Mouse (Mus musculus) ES-E14 (cell line): ENCODE results near the gene Myrfl.

Source experiments
- CHD2 ChIP-seq: IDR thresholded peaks from 2 replicates; pipeline ENCODE4 v1.6.1; 2014; ENCODE audit warnings: mild to moderate bottlenecking, low read depth, low read length, inconsistent platforms
- MAFK ChIP-seq: IDR thresholded peaks from 2 replicates; pipeline ENCODE4 v1.6.1; 2014; ENCODE audit warnings: mild to moderate bottlenecking, low read depth, low read length, inconsistent platforms; ENCODE audit not compliant: insufficient read depth
- ZC3H11A ChIP-seq: IDR thresholded peaks from 2 replicates; pipeline ENCODE4 v1.6.1; 2012; ENCODE audit warnings: low read depth, mild to moderate bottlenecking, inconsistent platforms, low read length, borderline replicate concordance

DNA sequence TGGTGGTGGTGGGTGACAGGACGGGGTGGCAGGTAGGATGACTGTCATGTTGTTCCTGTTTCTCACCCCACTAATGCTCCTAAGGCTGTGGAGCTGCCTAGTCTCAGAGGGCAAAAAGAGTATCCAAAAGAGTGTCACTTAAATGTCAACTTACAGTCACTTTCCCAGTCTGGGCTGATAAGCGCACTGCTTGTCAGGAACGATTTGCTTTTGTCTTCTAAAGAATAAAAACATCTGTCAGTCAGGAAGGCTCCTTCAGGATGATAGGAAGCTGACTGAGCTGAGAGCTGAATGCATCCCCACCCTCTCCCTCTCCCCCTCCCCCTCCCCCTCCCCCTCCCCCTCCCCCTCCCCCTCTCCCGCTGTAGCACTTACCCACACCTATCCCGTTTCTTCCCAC is 113.7 kb downstream of the Myrfl start:
- TF ChIP-seq CHD2 = no peak
- TF ChIP-seq MAFK = no peak
- no peak for TF ChIP-seq ZC3H11A
